Mouse (Mus musculus) hindlimb bud, embryonic 11.5 days (tissue): ENCODE data around the gene Gmds.

ENCODE experiments used
- DNase-seq: peaks from one replicate; pipeline ENCODE4 v3.0.0-alpha.2; 2012; ENCODE audit warnings: low read depth, low spot score; ENCODE audit errors: extremely low spot score

The Gmds gene

GRCm38 (mm10) chr13:32338513-32339365 is at the start of gene Gmds:
TSS of gene Gmds (minus strand) at chr13:32338740.
- DNase-seq = peak; percentile 64

GRCm38 (mm10) chr13:32385421-32386092 is 47.0 kb upstream of the Gmds start:
- DNase-seq = no peak

GRCm38 (mm10) chr13:32382227-32383010 is 43.9 kb upstream of the Gmds start:
- no peak for DNase-seq

GRCm38 (mm10) chr13:32378634-32379033 is 40.1 kb upstream of the Gmds start:
- no peak for DNase-seq

GRCm38 (mm10) chr13:32372531-32372883 is 34.0 kb upstream of the Gmds start:
- no peak for DNase-seq

GRCm38 (mm10) chr13:32371874-32372530 is 33.5 kb upstream of the Gmds start:
- no peak for DNase-seq

GRCm38 (mm10) chr13:32370751-32371150 is 32.2 kb upstream of the Gmds start:
- no peak for DNase-seq

- no peak for DNase-seq
These were observed 31.6 kb upstream of the Gmds start for GRCm38 (mm10) chr13:32370135-32370534.

GRCm38 (mm10) chr13:32337735-32338512 is 616 bp downstream of the Gmds start:
- no peak for DNase-seq

GRCm38 (mm10) chr13:32318309-32318708 is 20.2 kb downstream of the Gmds start:
- no peak for DNase-seq

GRCm38 (mm10) chr13:32317354-32317753 is 21.2 kb downstream of the Gmds start:
- no peak for DNase-seq

- no peak for DNase-seq
These were observed 25.9 kb downstream of the Gmds start for GRCm38 (mm10) chr13:32312663-32313062.

GRCm38 (mm10) chr13:32311476-32311875 is 27.1 kb downstream of the Gmds start:
- no peak for DNase-seq

- DNase-seq = no peak
These were observed 40.1 kb downstream of the Gmds start for GRCm38 (mm10) chr13:32298456-32298855.

GRCm38 (mm10) chr13:32297398-32297797 is 41.1 kb downstream of the Gmds start:
- no peak for DNase-seq

- DNase-seq = no peak
These were observed 43.9 kb downstream of the Gmds start for GRCm38 (mm10) chr13:32294416-32295195.

GRCm38 (mm10) chr13:32272937-32273496 is 65.5 kb downstream of the Gmds start:
- DNase-seq = no peak

GRCm38 (mm10) chr13:32269757-32270156 is 68.8 kb downstream of the Gmds start:
- no peak for DNase-seq

- DNase-seq = no peak
These were observed 69.3 kb downstream of the Gmds start for GRCm38 (mm10) chr13:32269261-32269660.
